In the genomic region with DNA sequence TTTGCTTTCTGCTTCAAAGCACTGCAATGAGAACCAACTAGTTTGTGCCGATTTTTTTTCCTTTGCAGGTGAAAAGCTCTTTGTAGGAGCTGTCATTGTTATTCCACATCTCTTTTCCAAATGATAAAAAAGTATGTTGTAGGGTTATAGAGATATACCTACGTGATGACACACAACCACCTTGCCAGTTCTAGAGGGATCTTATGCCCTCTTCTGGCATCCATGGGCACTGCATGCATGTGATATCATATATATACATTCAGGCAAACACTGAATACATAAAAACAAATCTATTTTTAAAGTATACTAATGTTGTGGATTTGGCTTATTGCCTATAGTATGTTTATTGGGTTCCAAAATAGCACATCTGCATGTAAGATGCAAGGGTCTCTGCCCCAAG, we compare ENCODE assay signal across 9 mouse cellular contexts.
A peak's percentile ranks its signal among the peaks of the same experiment; 100 is the strongest.
DNase-seq lines count a peak whose midpoint lies in the region; ATAC-seq and TF ChIP-seq lines count a peak whose summit lies in the region.
"Had no signal": no experiment of that assay in that cellular context is flagged by ENCODE, and none has a peak within 500 bp of the region (broad histone marks: within the 10 kb centered on the region; RNA-seq: fewer than 3 reads in every experiment).

No protein-coding gene starts in this region.

- in situ Hi-C loops in ES-E14 (cut with MboI; ENCODE audit: low sequenced_read_pairs in 2 of 2, unreplicated experiment in 2 of 2) = no loop called here

- H3K36me3 ChIP-seq in ES-E14 (ENCODE audit: control insufficient read depth, insufficient read depth, low read length, poor library complexity, severe bottlenecking) = no peaks in the 10 kb centered on the region
- H3K36me3 ChIP-seq in forebrain, embryonic 15.5 days = no peaks in the 10 kb centered on the region
- H3K36me3 ChIP-seq: neural tube, embryonic 13.5 days had no signal

- H3K4me3 ChIP-seq in left cerebral cortex, adult 2 months = no peak overlapping the region
- no peak overlapping the region for H3K4me3 ChIP-seq in ES-E14 (ENCODE audit: insufficient read depth in 1 of 2, low read depth in 1 of 2, low read length in 2 of 2, poor library complexity in 1 of 2, severe bottlenecking in 1 of 2)
- H3K4me3 ChIP-seq in forebrain, embryonic 15.5 days = no peak overlapping the region
- H3K4me3 ChIP-seq: neural tube, embryonic 13.5 days had no signal

- WGBS in forebrain, embryonic 15.5 days = 65% methylated on average over 2 of the region's 2 CpGs

- peak; percentile 4 for DNase-seq in cerebellum, adult 9-10 months
- DNase-seq in cerebellum, adult 11 months = no peak
- no peak for DNase-seq in left cerebral cortex, adult 2 months (ENCODE audit: extremely low spot score in 1 of 2, low spot score in 2 of 2)
- DNase-seq in left cerebral cortex, postnatal 36 days (ENCODE audit: low spot score in 2 of 2) = no peak
- DNase-seq in ES-E14 (ENCODE audit: low read depth, low spot score) = no peak
- peak; percentile 30 to 77 for DNase-seq in kidney, postnatal 36 days
- DNase-seq in gastrocnemius, postnatal 25 days = no peak

- TF ChIP-seq CTCF in left cerebral cortex, adult 2 months (IDR thresholded peaks at IDR 0.05) = peak; percentile 58

- 0 out of 4 replicates have a peak, but pooled peaks cover 0 to 2% of the 10 kb centered on the region in 2 experiments for H3K4me1 ChIP-seq in ES-E14 (ENCODE audit: control insufficient read depth in 2 of 2, insufficient read depth in 2 of 2, low read length in 2 of 2, poor library complexity in 1 of 2)
- peaks cover 6% of the 10 kb centered on the region for H3K4me1 ChIP-seq in forebrain, embryonic 15.5 days

- no peak for ATAC-seq in forebrain, embryonic 15.5 days (replicated peaks)

- H3K9me3 ChIP-seq in ES-E14 (ENCODE audit: control insufficient read depth, insufficient read depth, low read depth, low read length) = no peaks in the 10 kb centered on the region
- H3K9me3 ChIP-seq in forebrain, embryonic 15.5 days = no peaks in the 10 kb centered on the region
- H3K9me3 ChIP-seq: neural tube, embryonic 13.5 days had no signal

- H3K4me2 ChIP-seq in forebrain, embryonic 15.5 days (replicated peaks) = no peak overlapping the region
- H3K4me2 ChIP-seq: neural tube, embryonic 13.5 days had no signal

- intact Hi-C loops in left cerebral cortex, adult 2 months (cut with DNase I) = loop anchor here (1.0 kb wide), 1 partner anchor 192 kb away; no protein-coding TSS in a partner anchor
- intact Hi-C loops in left cerebral cortex, postnatal 36 days (cut with DNase I) = loop anchor here (5.0 kb wide), 1 partner anchor 152 kb away; no protein-coding TSS in a partner anchor

- H3K27me3 ChIP-seq in forebrain, embryonic 15.5 days = no peaks in the 10 kb centered on the region
- H3K27me3 ChIP-seq: neural tube, embryonic 13.5 days had no signal

- no peak overlapping the region for H3K9ac ChIP-seq in ES-E14 (ENCODE audit: insufficient read depth, low read depth, low read length, poor library complexity, severe bottlenecking)
- no peak overlapping the region for H3K9ac ChIP-seq in forebrain, embryonic 15.5 days (replicated peaks)
- H3K9ac ChIP-seq: neural tube, embryonic 13.5 days had no signal

- no peak overlapping the region for H3K27ac ChIP-seq in left cerebral cortex, adult 2 months
- H3K27ac ChIP-seq in ES-E14 (ENCODE audit: insufficient read depth, low read depth, low read length, poor library complexity, severe bottlenecking) = no peak overlapping the region
- no peak overlapping the region for H3K27ac ChIP-seq in forebrain, embryonic 15.5 days (replicated peaks)
- H3K27ac ChIP-seq: neural tube, embryonic 13.5 days had no signal

TF ChIP-seq in ES-E14, 5 proteins besides CTCF, POLR2A, EP300 and RAD21:
- TF ChIP-seq CHD2 (IDR thresholded peaks at IDR 0.05; ENCODE audit: low read depth, low read length) (no peak), ZC3H11A (IDR thresholded peaks at IDR 0.05; ENCODE audit: borderline replicate concordance, low read depth, low read length) (peak; percentile 63; the same call in 1 of the 2 replicates), MAFK (IDR thresholded peaks at IDR 0.05; ENCODE audit: insufficient read depth, low read depth, low read length) (no peak), HCFC1 (IDR thresholded peaks at IDR 0.05; ENCODE audit: borderline replicate concordance, insufficient read depth, low read length) (no peak)

Comparison
In these comparisons a context has a peak if more than half of its experiments do, and no peak if none do; other contexts are left out.
1. DNase-seq: peak in cerebellum, adult 9-10 months (single experiment) and kidney, postnatal 36 days (2 of 2); none in cerebellum, adult 11 months (single experiment), left cerebral cortex, adult 2 months (0 of 2), left cerebral cortex, postnatal 36 days (0 of 2), ES-E14 (single experiment) and gastrocnemius, postnatal 25 days (single experiment).